Mouse (Mus musculus) CH12F3 (cell line): ENCODE measurements around the gene Pspc1.
"Not testable (repeated sequence)": the region's sequence is repeated elsewhere in the genome, so short reads cannot be mapped to it uniquely, and the experiment has no call there.

ENCODE experiments used
- in situ Hi-C: fragments of 300-500 bp; cut with MboI; formaldehyde crosslinking; loops from 2 replicates; pipeline ENCODE4 v1.14.3; 2020; ENCODE audit warnings: low sequenced_read_pairs

Pspc1 gene

GRCm38 (mm10) chr14:56778200-56778932 is at the start of gene Pspc1:
Pspc1 (minus strand) TSS chr14:56778316.
- in situ Hi-C loops = no loop called here

- in situ Hi-C loops = loop anchor here (10.0 kb wide), 1 partner anchor 50 kb away; no protein-coding TSS in a partner anchor
Measured at GRCm38 (mm10) chr14:56824562-56824961, 46.4 kb upstream of the Pspc1 start.

DNA sequence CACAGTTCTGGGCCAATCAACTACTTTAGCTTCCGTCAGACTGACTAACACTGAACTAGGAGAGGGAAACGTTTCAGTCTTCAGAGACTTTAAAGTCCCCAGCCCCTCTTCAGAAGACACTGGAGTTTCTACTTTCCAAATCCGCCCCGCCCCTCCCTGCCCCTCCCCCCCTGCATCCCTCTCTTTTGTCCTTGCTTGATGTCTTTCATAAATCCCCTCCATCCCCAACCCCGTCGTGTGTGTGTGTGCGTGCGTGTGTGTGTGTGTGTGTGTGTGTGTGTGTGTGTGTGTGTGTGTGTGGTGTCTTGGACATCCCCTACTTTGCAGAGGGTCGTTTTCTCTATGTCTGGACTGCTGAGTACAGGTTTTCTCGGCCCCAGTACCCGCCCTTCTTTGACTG is 39.5 kb upstream of the Pspc1 start:
- in situ Hi-C loops = no loop called here

- in situ Hi-C loops = no loop called here
Measured at GRCm38 (mm10) chr14:56817131-56817530, 39.0 kb upstream of the Pspc1 start.

DNA sequence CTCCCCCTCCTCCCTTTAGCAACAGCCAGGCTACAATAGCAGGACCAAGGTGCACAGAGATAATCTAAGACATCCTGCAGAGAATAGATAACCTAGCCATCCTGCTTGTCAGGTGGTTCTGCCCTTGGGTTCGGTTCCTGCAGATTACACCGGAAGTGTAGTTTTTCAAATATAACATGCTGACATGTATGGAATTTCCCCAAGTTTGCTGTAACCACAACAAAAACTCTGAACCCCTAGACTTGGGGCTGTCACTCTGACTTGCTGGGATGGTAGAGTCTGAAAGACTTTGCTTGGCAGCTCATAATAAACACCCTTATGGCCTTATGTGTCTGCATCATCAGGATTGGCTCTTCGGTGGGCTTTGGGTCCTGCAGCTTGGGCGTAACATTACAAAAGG is 38.4 kb upstream of the Pspc1 start:
- in situ Hi-C loops = no loop called here

GRCm38 (mm10) chr14:56812520-56813036 is 34.5 kb upstream of the Pspc1 start:
- in situ Hi-C loops = no loop called here

DNA sequence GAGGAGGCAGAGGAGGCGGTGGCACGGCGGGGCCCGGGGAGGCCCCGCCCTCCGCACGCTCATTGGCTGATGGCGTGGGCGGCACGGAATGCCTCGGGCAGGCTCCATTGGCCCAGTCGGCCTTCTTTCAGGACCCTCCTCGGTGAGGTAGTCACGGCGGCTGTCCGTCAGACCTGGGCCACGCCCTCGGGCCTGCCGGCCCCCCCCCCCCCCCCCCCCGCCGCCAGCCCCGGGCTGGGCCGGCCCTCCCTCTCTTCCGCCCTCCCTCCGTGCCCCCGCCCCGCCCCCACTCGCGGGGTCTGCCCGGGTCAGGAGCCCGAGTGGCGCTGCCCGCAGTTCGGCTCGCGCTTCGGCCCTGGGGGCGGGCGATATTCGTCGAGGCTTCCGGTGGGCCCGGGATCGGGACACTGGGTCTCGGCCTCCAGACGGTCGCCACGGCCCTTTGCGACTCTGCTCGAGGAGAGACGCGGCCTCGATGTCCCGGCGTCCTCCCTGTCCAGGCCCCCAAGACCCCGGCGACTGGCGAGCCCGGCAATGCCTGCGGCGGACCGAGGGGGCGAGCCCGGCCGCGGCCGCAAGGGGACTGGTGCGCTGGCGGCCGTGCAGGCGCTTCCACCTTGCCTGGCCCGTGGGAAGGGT is 33.7 kb upstream of the Pspc1 start, which contains the start of gene Zmym5:
TSS of gene Zmym5 (minus strand) at position 16 of the 639 bp plus-strand sequence.
- in situ Hi-C loops = not testable (repeated sequence)

DNA sequence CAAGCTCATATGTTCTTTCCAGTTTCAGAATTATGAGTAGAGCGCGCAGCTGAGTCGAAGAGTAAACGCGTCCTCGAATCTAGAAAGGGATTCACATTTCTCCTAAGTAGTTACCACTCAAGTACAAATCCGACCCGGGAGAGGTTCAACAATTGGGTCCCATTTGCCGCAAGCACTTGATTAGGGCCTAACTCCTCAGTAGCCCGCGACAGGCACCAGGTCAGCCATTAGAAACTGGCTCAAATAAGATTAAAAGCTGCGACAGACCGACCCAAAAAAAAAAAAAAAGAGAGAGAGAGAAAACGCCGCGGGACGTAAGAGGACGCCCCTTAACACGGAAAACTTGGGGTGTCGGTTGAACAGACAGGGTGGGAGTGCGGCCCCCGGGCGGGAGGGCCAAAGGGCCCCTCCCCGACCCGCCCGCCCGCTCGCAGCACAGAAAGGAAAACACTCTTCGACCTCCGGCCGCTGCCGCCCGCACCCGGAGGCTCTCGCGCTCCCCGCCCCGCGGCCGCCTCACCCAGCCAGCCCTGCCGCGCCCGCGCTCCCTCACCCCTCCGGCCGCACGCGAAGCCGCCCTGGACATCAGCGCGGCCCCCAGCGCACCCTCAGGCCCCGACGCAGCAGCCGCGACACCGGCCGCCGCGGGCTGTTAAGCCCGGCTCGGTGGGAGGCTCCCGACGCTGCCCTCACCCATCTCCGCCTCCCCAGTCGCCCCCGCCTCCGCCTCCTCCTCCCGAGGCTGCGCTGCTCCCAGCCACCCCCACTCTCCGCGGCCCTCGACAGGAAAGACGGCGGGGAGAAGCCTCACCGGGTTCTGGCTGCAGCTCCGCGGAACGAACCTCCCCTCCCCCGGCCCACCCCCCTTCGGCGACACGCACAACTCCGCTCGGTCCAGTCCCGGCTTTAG is 32.9 kb upstream of the Pspc1 start:
- in situ Hi-C loops = not testable (repeated sequence)

DNA sequence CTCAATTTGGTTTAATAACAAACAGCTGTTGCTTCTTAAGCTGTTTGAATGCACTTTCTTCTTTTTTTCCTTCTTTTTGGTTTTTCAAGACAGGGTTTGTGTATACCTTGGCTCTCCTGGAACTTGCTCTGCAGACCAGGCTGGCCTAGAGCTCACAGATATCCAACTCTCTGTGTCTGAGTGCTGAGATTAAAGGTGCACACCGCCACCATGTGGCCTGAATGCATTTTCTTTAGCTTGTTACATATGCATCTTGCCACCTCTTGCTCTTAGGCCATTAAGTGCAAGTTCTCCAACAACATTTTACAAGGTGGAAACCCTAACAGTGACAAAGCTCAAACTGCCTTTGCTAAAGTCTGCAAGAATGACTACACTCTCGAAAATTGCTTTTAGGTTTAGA is 15.1 kb upstream of the Pspc1 start:
- in situ Hi-C loops = no loop called here

DNA sequence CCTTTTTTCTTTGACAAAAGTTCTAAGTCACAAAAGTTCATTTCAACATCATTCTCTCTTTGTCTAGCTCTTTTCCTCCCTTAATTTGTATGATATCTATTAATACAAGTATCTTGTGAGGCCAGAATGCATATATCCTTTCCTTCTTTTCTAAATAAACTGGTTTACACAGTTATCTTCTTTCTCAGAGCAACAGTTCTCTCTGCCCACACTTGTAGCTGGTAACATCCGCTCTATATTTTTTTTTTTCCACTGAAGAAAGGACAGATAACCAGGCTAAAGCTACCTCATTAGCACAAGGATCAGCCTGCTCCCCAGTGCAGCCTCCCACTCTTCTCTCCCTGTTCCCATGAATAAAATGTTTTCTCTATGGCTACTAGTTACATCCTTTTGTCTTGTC is 6.5 kb upstream of the Pspc1 start:
- in situ Hi-C loops = no loop called here

DNA sequence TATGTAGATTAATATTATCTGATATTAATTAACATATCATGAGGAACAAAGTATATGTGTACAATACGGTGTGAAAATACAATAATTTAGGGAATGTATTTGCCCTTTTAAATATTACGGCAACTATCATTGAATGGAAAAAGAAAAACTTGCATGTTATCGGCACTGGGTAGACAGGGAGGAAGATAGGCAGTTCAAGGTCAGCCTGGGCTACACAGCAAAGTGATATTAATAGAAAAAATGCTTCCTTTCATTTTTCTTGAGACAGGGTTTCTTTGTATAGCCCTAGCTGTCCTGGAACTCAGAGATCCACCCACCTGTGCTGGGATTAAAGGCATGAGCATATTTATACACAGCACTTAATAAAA is 801 bp upstream of the Pspc1 start:
- in situ Hi-C loops = no loop called here

DNA sequence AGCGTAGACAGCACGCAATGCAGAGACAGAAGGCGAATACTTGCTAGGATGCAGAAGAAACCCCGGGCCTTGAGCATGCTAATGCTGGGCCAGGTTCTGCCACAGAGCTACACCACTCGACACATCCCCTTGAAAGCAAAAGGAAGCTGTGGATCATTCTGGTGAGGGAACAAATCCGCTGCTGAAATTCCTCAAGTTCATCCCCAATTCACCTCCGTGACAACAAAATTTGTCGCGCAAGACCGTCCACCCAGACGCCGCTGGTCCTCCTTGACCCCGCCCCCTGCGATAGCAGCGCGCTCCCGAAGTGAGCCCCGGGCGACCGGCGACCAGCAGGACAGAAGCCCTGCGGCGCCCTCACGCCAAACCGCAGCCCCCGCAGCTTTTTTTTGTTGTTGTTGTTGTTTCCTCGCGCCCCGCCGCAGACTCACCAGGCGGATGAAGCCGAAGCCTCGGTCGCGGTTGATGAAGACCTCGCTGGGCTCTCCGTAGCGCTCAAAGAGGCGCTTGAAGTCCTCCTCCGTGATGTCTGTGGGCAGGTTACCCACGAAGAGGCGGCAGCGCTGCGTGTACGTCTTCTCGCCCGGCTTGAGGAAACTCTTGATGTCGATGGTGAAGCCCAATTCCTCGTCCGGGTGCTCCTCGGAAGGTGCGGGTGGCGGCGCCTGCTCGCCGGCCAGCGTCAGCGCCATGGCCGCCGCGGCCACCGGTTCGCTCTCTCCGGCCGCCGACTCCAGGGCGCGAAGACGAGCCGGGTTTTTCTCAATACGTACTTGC is 568 bp downstream of the Pspc1 start:
- in situ Hi-C loops = no loop called here

- in situ Hi-C loops = no loop called here
Measured at GRCm38 (mm10) chr14:56776571-56777238, 1.4 kb downstream of the Pspc1 start.

DNA sequence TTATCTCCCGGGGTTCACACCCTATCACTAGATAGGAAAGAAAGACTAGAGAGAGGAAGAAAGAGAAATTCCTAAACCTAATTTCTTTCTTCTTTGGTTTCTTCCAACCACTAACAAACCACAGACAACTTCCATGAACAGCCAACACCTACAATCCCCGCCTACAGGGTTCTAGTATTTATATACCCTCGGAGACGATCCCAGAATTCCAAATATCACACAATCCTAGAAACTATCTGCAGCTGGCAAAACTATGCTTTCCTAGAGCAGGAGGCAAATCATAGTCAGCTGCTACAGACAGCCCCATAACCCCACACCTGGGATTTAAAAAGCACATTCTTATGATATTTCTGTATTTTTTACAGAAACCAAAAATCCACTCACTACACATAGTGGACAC is 2.7 kb downstream of the Pspc1 start:
- in situ Hi-C loops = no loop called here

- in situ Hi-C loops = not testable (repeated sequence)
Measured at GRCm38 (mm10) chr14:56766438-56766837, 11.7 kb downstream of the Pspc1 start.

DNA sequence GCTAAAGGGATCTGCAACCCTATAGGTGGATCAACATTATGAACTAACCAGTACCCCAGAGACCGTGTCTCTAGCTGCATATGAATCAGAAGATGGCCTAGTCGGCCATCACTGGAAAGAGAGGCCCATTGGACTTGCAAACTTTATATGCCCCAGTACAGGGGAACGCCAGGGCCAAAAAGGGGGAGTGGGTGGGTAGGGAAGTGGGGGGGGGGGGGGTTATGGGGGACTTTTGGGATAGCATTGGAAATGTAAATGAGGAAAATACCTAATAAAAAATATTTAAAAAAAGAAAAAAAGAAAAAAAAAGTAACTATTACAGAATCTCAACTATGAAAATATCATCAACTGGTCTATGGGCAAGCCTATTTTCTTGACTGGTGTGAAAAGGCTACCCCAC is 13.0 kb downstream of the Pspc1 start:
- in situ Hi-C loops = not testable (repeated sequence)

GRCm38 (mm10) chr14:56751282-56751681 is 26.8 kb downstream of the Pspc1 start:
- in situ Hi-C loops = no loop called here

GRCm38 (mm10) chr14:56740175-56740574 is 37.9 kb downstream of the Pspc1 start:
- in situ Hi-C loops = no loop called here

DNA sequence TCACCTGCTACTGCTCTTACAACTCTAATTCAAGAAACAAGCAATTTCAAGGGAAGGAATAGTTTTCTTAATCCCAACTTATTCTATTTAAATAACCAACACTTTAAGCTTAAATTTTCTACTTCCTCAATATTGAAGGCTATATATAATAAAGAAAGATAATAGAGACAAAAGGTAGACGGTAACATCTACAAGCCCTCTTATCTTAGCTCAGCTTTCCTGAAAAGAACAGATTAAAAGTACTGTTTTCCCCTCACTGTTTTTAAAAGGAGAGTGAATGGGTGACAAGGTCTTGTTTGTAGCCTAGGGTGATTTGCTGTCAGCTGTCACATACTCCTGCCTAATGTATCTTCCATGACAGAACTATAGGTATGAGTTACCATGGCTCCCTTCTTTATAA is 51.6 kb downstream of the Pspc1 start:
- in situ Hi-C loops = no loop called here

DNA sequence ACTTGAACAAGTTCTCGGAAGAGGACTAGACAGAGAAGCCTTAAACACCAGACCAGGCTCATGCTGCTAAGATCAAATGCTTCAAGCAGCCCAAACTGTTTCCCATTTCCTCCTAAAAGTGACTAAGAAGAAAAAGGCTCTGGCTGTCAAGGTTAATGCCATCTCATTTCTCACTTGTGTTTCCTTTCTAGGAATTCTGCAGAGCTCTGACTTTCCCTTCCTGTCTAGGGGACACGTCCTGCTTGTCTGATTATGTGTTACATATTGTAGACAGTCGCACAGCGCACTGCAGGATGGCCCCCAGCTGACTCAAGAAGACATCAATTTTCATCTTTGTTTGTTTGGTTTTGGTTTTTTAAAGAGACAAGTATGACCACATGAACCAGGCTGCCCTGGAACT is 72.4 kb downstream of the Pspc1 start:
- in situ Hi-C loops = no loop called here
